Mouse (Mus musculus) kidney, postnatal 25 days (tissue): ENCODE results near the gene Celf5.

ENCODE experiments used
- DNase-seq, 2 experiments: peaks; one replicate each; pipeline ENCODE4 v3.0.0; 2021; ENCODE audit warnings: mixed read lengths in 2 of 2

Gene Celf5

DNA sequence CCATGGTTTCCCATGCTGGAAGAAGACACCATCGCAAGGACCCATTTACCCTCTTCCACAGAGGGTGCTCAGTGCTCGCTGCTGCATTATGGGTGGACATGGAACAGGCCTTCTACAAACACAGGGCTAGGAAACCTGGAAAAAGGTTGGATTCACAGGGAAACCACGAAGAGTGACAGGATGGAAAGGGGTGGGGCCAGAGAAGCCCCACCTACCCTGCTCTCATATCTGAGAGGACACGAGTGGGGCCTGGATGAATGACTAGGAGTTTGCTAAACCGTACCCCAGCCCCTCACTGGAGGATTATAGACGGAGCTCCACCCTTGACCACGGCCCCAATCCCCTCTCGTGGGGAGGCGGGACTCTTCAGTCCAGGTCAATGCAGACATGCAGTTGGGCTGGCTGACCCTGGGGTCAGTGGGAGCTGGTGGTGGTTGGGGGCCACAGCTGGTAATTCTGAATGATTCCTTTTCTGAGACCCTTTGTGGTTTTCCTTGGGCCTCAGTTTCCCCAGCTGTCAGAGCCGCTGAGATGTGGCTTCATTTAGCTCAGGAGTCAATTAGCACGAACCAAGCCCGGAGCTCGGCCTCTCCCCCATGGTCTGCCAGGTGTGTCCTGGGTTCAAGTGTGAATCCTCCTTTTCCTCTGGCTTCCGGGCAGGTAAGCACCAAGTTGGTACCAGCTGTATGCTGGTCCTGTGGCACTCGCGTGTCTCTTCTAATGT lies 69.8 kb downstream of the Celf5 start:
- no peak for DNase-seq

DNA sequence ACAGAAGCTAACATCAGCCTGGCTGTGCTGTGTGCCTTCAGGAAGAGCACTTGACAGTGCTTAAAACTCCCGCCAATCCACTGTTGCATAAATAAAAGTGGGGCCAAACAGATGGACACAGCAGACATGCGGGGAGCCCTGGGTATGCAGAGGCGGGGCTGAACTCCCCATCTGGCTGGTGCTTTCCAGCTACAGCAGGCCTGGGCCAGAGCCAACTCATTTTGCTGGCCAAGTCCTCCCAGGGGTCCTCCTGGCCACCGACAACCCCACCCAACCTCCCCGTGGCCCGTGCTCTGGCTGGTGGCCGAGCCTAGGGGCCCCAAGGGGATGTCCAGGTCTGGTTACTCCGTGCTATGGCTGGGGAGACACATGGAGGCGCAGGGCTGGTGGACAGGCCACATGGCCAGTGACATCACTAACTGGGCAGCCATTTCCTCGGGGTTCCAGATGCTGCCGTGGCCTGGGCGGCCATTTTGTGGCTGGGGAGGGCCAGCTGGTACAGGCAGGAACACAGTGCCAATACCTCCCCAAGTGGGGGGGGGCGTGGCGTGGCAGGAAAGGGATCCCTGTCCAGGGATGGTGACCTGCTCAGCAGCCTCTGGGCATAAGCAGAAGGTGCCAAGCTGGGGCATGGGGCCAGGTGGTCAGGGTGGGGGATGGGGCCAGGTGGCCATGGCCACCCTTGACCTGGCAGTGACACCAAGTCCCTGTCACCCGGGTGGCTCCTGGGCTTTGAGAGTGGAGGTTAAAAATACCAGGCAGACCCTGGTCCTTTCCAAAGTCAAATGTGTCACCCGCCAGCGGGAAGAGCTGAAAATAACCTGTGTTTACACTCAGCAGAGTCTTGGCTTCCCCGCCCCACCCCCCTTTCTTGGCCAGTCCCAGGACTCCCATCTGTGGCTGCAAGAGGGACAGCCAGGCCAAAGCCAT lies 70.8 kb downstream of the Celf5 start:
- DNase-seq, result peak; percentile 87 to 95

DNA sequence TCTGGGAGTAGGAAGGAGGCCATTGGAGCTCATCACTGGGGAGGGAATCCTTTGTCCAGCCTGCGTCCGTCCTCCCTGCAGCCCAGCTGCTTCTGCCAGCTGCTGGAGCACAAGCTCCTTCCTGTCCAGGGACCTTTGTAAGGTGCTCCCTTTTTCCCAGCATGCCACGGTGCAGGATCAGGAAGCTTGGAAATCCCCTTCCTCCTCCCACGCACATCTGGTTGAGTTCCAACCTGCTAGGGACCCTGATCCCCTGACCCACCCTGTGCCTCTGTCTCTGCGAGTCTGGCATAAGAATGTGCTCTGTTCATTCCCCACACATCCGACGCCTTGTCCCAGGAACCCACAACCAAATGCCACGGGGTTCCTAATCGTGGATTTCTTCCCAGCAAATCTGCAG lies 71.5 kb downstream of the Celf5 start:
- DNase-seq, result peak; percentile 61 to 83

DNA sequence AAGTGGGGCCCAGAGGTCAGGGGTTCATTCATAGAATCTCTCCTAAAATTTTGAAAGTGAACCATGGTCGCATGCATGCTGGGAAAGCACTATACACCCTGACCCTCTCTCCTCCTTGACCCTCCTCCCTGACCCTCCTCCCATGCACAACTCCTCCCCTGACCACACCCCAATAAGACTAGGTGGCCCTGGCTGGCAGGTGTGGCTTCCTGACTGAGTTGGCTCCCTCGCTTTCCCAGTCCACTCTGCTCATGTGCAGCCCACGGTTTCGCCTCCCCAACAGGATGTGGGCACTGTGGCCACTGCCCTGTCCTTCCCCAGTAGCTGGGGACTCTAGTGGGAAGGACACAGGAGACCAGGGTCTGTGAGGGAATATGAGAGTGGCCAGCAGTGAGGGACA lies 72.2 kb downstream of the Celf5 start:
- DNase-seq, result peak; percentile 50 to 83

DNA sequence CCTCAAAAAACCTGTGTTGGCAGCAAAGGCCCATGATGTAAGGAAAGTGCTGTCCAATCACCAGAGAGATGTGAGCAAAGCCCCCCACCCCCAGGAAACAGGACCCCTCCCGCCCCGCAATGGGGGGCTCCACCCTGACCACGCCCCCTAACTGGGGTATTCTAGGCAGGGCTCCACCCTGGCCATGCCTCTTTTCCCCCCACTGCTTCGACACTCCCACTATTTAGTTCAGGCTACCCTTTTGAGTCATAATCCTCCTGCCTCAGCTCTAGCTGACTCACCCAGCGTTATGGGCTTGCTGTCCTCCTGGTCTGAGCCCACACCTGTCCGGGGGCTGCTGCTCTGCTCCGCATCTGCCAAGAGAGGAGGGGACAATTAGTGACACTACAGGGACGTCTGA lies 73.2 kb downstream of the Celf5 start:
- no peak for DNase-seq
